Mouse (Mus musculus) heart, embryonic 14.5 days (tissue): ENCODE measurements around the gene Agpat1. TPM values are rescaled to one million over a fixed set of nuclear protein-coding genes. Genes with fewer than 3 reads are reported as not detected.

ENCODE experiments used
- ATAC-seq: fragments of 200-750 bp; cut with Nextera tagmentation; 2 replicates; pipeline ENCODE4 v1.8.0; 2017; ENCODE audit warnings: low read depth, moderate TSS enrichment; ENCODE audit not compliant: insufficient number of reproducible peaks, insufficient read depth, low FRiP score
- H3K27ac ChIP-seq, 2 experiments: fragments of 200-500 bp in 1 of 2; fragments of 300-500 bp in 1 of 2; sonication (generic) in 1 of 2; replicated peaks in 1 of 2; 2 replicates each; pipeline ENCODE4 v1.5.1; 2012 to 2014; ENCODE audit warnings: low read depth in 2 of 2, low read length in 2 of 2, control low read depth in 1 of 2, mild to moderate bottlenecking in 1 of 2, mixed read lengths in 1 of 2; ENCODE audit not compliant: control insufficient read depth in 1 of 2, insufficient read depth in 1 of 2
- H3K27me3 ChIP-seq: fragments of 300-500 bp; sonication (generic); 2 replicates; pipeline ENCODE4 v1.6.1; 2014; ENCODE audit warnings: mild to moderate bottlenecking, low read length, control low read depth; ENCODE audit not compliant: control insufficient read depth, insufficient read depth
- H3K36me3 ChIP-seq: fragments of 300-500 bp; sonication (generic); 2 replicates; pipeline ENCODE4 v1.6.1; 2014; ENCODE audit warnings: mild to moderate bottlenecking, control low read depth, low read length, mixed read lengths; ENCODE audit not compliant: control insufficient read depth, insufficient read depth
- H3K4me1 ChIP-seq, 2 experiments: fragments of 200-500 bp in 1 of 2; fragments of 300-500 bp in 1 of 2; sonication (generic) in 1 of 2; 2 replicates each; pipeline ENCODE4 v1.6.1; 2012 to 2014; ENCODE audit warnings: low read length in 2 of 2, control low read depth in 1 of 2, mixed read lengths in 1 of 2; ENCODE audit not compliant: control insufficient read depth in 2 of 2, insufficient read depth in 2 of 2
- H3K4me2 ChIP-seq: fragments of 300-500 bp; sonication (generic); 2 replicates; pipeline ENCODE4 v1.6.1; 2014; ENCODE audit warnings: mild to moderate bottlenecking, low read length
- H3K4me3 ChIP-seq, 2 experiments: fragments of 200-500 bp in 1 of 2; fragments of 300-500 bp in 1 of 2; sonication (generic) in 1 of 2; 2 replicates each; pipeline ENCODE4 v1.5.1; 2012 to 2014; ENCODE audit warnings: low read length in 2 of 2, mild to moderate bottlenecking in 2 of 2, control low read depth in 1 of 2, low read depth in 1 of 2, moderate library complexity in 1 of 2; ENCODE audit not compliant: control insufficient read depth in 1 of 2, insufficient read depth in 1 of 2
- H3K9ac ChIP-seq: fragments of 300-500 bp; sonication (generic); 2 replicates; pipeline ENCODE4 v1.6.1; 2014; ENCODE audit warnings: mild to moderate bottlenecking, low read length
- H3K9me3 ChIP-seq: fragments of 300-500 bp; sonication (generic); 2 replicates; pipeline ENCODE4 v1.6.1; 2016; ENCODE audit warnings: low read length, control low read depth; ENCODE audit not compliant: control insufficient read depth
- WGBS: fragments of 180-500 bp; shearing (Covaris S2); extraction: QIAGEN DNeasy Blood & Tissue Kit; methylation state at CpG from one replicate; pipeline ENCODE4 v1.1.7; 2014; 5-methylcytosine and 5-hydroxymethylcytosine counted together
- polyA plus RNA-seq: library from polyadenylated mRNA; unstranded; fragments of >200 nt; fragmentation: Nextera tagmentation; extraction: Ambion mirVana; gene quantifications from 2 replicates; pipeline ENCODE4 v1.2.1, GENCODE M21; 2014

Agpat1 gene
- polyA plus RNA-seq, 1 experiment from 2014 or later = 54.4 TPM

DNA sequence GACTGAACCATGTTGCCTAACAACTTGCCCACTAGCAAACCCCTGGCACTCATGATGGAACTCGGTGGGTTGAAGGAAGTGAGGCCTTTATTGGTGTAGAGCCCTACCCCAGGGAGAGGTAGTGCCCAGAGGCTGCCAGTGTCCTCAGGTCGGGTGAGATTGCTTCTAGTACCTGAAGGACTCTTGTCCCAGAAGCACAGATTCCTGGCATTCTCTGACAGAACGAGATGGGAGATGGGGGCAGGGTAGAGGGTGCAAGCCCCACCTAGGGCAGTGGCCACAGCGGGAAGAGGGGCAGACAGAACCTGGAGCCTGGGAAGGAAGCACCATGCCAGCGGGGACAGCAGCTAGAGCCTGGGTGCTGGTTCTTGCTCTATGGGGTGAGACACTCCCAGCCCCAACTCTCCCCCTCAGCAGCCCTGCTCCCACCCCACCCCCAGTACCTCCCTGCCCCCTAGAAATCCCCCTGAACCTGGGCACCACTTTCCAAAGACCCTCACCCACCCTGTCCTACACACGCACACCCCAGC lies 6.4 kb upstream of the Agpat1 start, which contains the start of gene Ager:
Gene Ager (plus strand): TSS at position 297 of the 530 bp plus-strand sequence.
- Histone ChIP-seq H3K4me2 (peak within 1 kb of the TSS; percentile 23; the same call in 1 of the 2 replicates), H3K9ac (peak within 1 kb of the TSS; percentile 47; the same call in 1 of the 2 replicates), H3K36me3 (peaks cover 51% of the 10 kb centered on the region), H3K27me3 (no peaks in the 10 kb centered on the region), H3K27ac (no peak within 1 kb of the TSS), H3K9me3 (no peaks in the 10 kb centered on the region), H3K4me3 (no peak within 1 kb of the TSS), H3K4me1 (peaks cover 17 to 41% of the 10 kb centered on the region in 2 experiments; a peak in 3 of 4 replicates)
- ATAC-seq = no peak
- 8% methylated on average over 6 of the region's 6 CpGs for WGBS

DNA sequence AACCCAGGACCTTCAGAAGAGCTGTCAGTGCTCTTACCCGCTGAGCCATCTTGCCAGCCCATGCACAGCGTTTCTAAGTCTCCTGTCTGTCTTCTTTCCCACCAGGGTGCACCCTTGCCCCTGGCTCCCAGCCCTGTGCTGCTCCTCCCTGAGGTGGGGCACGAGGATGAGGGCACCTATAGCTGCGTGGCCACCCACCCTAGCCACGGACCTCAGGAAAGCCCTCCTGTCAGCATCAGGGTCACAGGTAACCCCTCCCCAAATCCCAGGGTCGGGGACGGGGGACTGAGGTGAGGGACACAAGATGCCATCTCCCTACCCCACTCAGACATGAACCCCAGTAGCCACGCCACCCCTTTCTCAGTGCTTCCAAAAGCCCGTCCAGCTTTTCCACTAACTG lies 4.2 kb upstream of the Agpat1 start:
- Histone ChIP-seq H3K4me2 (no peak overlapping the region), H3K36me3 (peaks cover 40% of the 10 kb centered on the region), H3K27ac (no peak overlapping the region), H3K27me3 (no peaks in the 10 kb centered on the region), H3K9ac (no peak overlapping the region), H3K9me3 (no peaks in the 10 kb centered on the region), H3K4me1 (peaks cover 18 to 28% of the 10 kb centered on the region in 2 experiments), H3K4me3 (no peak overlapping the region)
- 76% methylated on average over 9 of the region's 9 CpGs for WGBS
- no peak for ATAC-seq

DNA sequence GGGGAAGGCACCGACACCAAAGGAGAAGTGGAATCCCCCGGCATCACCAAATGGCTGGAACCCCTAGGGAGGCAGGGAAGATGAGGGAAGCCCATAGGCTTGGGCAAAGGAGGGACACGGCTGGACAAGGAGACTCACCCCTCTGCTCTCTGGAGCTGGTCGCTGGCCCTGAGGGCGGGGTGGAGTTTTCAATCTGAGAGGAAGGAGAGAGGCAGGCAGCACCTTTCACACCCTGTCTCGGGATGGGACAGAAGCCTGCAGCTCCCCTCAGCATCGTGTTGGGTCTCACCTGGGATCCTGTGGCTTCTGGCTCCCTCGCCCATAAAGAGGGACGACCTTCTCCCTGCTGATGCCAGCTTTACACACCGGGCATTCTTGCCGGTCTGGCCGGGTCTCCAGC lies 2.3 kb upstream of the Agpat1 start:
- Histone ChIP-seq H3K27me3 (no peaks in the 10 kb centered on the region), H3K27ac (no peak overlapping the region), H3K4me3 (no peak overlapping the region), H3K9me3 (no peaks in the 10 kb centered on the region), H3K4me2 (no peak overlapping the region), H3K36me3 (peaks cover 22% of the 10 kb centered on the region), H3K4me1 (peaks cover 25 to 34% of the 10 kb centered on the region in 2 experiments), H3K9ac (no peak overlapping the region)
- 83% methylated on average over 12 of the region's 12 CpGs for WGBS
- no peak for ATAC-seq

DNA sequence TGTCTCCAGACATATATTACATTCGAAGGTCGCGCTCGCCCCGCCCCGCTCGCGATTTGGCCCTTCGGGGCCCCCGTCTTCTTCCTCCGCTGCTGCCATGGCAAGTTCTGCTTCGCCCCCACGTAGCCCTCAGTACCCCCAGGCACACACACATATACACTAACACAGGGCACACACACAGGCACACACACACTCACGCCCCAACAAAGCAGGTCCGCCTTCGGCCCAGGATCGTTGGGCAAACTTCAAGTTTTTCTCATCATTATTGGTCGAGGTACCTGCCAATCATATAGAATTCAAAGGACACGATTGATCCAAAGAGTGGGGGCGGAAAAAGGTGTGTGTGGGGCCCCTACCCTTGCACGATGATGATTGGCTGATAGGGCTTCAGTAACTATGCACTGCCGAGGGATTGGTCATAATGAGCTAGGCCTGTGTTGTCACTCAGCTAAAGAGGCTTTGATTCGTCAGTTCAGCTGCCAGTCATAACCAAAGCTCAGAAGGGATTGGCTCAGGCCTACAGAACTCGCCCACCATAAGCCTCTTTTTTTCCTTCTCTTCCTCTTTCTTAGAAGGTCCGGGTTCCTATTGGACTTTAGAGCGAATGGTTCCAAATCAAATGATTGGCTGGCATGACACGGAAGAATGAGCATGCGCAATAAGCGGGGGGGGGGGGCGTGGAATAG lies 544 bp upstream of the Agpat1 start, which contains the start of gene Rnf5:
Gene Rnf5 (minus strand): TSS at position 316 of the 686 bp plus-strand sequence.
- Histone ChIP-seq H3K27ac (peak within 1 kb of the TSS; percentile 87 to 90), H3K9ac (peak within 1 kb of the TSS; percentile 95), H3K4me1 (peaks cover 17 to 36% of the 10 kb centered on the region in 2 experiments), H3K4me3 (peak within 1 kb of the TSS; percentile 90 to 96), H3K27me3 (no peaks in the 10 kb centered on the region), H3K36me3 (peaks cover 22% of the 10 kb centered on the region), H3K9me3 (no peaks in the 10 kb centered on the region), H3K4me2 (peak within 1 kb of the TSS; percentile 94)
- WGBS = under 1% methylated on average over 30 of the region's 30 CpGs
- ATAC-seq = peak; percentile 92

DNA sequence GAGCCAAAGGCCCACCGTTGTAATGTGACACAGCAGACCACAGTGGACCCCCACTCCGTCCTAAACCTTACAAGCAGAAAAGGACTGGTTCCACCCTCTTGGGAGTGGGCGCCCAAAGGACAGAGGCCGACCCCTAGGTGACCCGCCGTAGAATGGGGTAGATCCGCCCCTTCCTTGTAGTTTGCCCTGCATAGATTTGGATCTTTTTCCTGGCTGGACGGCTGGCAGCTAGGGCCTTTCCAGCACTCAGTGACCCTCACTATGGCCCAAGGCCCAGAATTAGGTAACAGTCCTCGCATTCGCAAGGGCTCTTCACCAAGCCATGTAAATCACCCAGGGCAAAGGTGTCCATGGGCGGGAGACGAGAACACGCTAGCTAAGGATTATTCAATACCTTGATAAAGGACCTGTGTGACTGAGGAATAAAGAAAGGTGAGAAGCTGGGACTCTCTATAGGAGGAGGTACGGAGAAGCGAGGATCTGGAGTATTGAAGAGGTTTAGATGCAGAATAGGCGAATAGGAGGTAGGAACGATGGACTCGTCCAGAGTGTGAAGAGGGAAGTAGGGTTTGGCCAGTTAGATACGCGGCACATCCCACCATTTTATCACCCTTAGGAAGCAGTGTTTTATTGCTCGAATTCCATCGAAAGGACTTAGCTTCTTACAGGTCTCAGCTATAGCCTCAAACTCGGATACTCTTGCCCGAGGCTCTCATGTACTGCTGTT lies 612 bp downstream of the Agpat1 start:
- H3K9me3 ChIP-seq = no peaks in the 10 kb centered on the region
- H3K9ac ChIP-seq = peak overlapping the region; percentile 95
- peak overlapping the region; percentile 84 to 87 for H3K27ac ChIP-seq
- peak overlapping the region; percentile 82 to 90 for H3K4me3 ChIP-seq
- no peaks in the 10 kb centered on the region for H3K27me3 ChIP-seq
- H3K36me3 ChIP-seq = peaks cover 23% of the 10 kb centered on the region
- H3K4me1 ChIP-seq = peaks cover 15 to 44% of the 10 kb centered on the region in 2 experiments
- WGBS = 17% methylated on average over 24 of the region's 24 CpGs
- peak overlapping the region; percentile 94 for H3K4me2 ChIP-seq
- ATAC-seq = no peak

DNA sequence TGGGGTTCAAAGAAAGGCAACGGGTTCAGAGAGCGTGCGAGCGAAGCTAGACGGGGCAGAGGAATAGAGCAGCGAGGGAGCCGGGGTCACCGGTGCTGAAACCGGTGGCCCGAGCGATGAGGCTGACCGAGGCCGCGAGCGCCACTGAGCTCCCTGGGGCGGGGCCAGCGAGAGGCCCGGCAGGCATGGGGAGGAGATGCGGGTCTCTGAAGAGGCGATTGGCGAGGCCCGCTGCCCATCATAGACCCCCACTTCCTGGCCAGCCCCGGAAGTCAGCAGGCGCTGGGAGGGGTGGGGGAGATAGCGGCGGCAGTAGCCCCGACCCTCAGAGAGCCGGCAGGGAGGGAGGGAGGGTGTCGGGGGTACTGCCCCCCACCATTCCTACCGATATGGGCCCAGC lies 1.5 kb downstream of the Agpat1 start:
- 0% methylated on average over 24 of the region's 30 CpGs for WGBS
- H3K36me3 ChIP-seq = peaks cover 21% of the 10 kb centered on the region
- peaks cover 15 to 45% of the 10 kb centered on the region in 2 experiments for H3K4me1 ChIP-seq
- ATAC-seq = peak; percentile 41
- peak overlapping the region; percentile 84 to 87 for H3K27ac ChIP-seq
- H3K27me3 ChIP-seq = no peaks in the 10 kb centered on the region
- peak overlapping the region; percentile 82 to 90 for H3K4me3 ChIP-seq
- no peaks in the 10 kb centered on the region for H3K9me3 ChIP-seq
- peak overlapping the region; percentile 94 for H3K4me2 ChIP-seq
- peak overlapping the region; percentile 95 for H3K9ac ChIP-seq

DNA sequence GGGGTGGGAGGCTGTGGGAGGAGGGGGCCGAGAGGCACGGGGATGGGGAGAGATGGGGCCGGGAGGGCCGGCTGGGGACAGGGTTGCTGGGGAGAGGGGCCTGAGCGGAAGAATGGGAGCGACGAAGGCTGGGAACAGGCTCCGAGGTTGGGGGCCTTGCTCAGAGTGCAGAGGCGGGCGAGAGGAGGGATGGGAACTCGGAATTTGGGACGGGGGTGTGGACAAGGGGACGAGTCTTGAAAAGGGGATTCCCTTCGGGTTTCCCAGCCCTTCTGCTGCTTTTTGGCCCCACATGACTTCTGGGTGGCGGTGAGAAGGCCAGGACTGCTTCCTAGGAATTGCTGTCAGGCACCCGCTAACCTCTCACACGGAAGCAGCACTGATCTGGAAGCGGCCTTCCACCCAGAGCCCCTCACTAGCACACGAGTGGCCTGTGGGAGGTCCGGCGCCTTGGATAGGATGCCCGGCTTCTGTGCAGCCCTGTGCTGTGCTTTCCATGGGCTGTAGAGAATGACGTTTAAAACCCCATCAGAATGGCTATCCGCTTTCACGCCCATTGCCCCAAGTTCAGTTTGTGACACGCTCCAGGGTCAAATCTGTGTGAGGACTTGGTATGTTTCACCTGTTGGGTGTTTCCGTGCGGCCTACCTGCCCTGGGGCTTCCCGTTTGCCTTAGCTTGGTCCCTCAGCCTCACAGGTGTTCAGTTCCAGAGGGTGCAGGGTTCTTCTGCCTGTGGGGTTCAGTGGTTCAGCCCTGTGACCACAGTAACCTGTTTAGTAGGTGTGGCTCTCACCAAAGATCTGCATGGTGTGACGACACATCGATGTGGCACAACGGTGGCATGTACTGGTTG lies 2.4 kb downstream of the Agpat1 start:
- Histone ChIP-seq H3K36me3 (peaks cover 21% of the 10 kb centered on the region), H3K9ac (peak overlapping the region; percentile 95), H3K27ac (peak overlapping the region; percentile 49 to 87), H3K4me1 (peaks cover 15 to 45% of the 10 kb centered on the region in 2 experiments), H3K4me3 (peak overlapping the region; percentile 82 to 90), H3K27me3 (no peaks in the 10 kb centered on the region), H3K9me3 (no peaks in the 10 kb centered on the region), H3K4me2 (peak overlapping the region; percentile 94)
- 16% methylated on average over 32 of the region's 32 CpGs for WGBS
- no peak for ATAC-seq
